Mouse (Mus musculus) induced T-regulatory cell, adult 2 months (primary cell): ENCODE data around the gene Psmb8.
"Not testable (repeated sequence)": the region's sequence is repeated elsewhere in the genome, so short reads cannot be mapped to it uniquely, and the experiment has no call there.

ENCODE experiments used
- DNase-seq: peaks from one replicate; pipeline ENCODE4 v3.0.0-alpha.2; 2012; ENCODE audit warnings: low read depth

Gene Psmb8

GRCm38 (mm10) chr17:34211746-34212365 lies 14.3 kb downstream of the Psmb8 start:
- DNase-seq = peak; percentile 71

- no peak for DNase-seq
These were observed 16.4 kb downstream of the Psmb8 start for GRCm38 (mm10) chr17:34213936-34214335.

- DNase-seq = no peak
These were observed 17.7 kb downstream of the Psmb8 start for GRCm38 (mm10) chr17:34215176-34215575.

- DNase-seq = no peak
These were observed 19.9 kb downstream of the Psmb8 start for GRCm38 (mm10) chr17:34217216-34217928.

- DNase-seq = peak; percentile 50
These were observed 20.5 kb downstream of the Psmb8 start for GRCm38 (mm10) chr17:34217986-34218385.

- peak; percentile 84 for DNase-seq
These were observed 21.2 kb downstream of the Psmb8 start for GRCm38 (mm10) chr17:34218675-34219074.

- peak; percentile 90 for DNase-seq
These were observed 21.6 kb downstream of the Psmb8 start for GRCm38 (mm10) chr17:34219096-34219495.

GRCm38 (mm10) chr17:34219801-34220200 lies 22.3 kb downstream of the Psmb8 start:
- DNase-seq = not testable (repeated sequence)

GRCm38 (mm10) chr17:34220401-34220800 lies 22.9 kb downstream of the Psmb8 start:
- DNase-seq = not testable (repeated sequence)

- DNase-seq = no peak
These were observed 27.3 kb downstream of the Psmb8 start for GRCm38 (mm10) chr17:34224816-34225215.

GRCm38 (mm10) chr17:34225426-34225825 lies 27.9 kb downstream of the Psmb8 start:
- no peak for DNase-seq

GRCm38 (mm10) chr17:34225911-34226310 lies 28.4 kb downstream of the Psmb8 start:
- DNase-seq = not testable (repeated sequence)

- DNase-seq = not testable (repeated sequence)
These were observed 33.5 kb downstream of the Psmb8 start for GRCm38 (mm10) chr17:34230971-34231370.

GRCm38 (mm10) chr17:34232021-34232420 lies 34.5 kb downstream of the Psmb8 start:
- not testable (repeated sequence) for DNase-seq

- DNase-seq = peak; percentile 97
These were observed 37.4 kb downstream of the Psmb8 start for GRCm38 (mm10) chr17:34234926-34235325.

- DNase-seq = no peak
These were observed 39.2 kb downstream of the Psmb8 start for GRCm38 (mm10) chr17:34236691-34237090.

GRCm38 (mm10) chr17:34237741-34238140 lies 40.2 kb downstream of the Psmb8 start:
- DNase-seq = no peak

- peak; percentile 95 for DNase-seq
These were observed 41.2 kb downstream of the Psmb8 start, which contains the start of gene H2-Ob for GRCm38 (mm10) chr17:34238706-34239105. Gene H2-Ob (plus strand): TSS chr17:34238903.

- DNase-seq = peak; percentile 74
These were observed 42.1 kb downstream of the Psmb8 start for GRCm38 (mm10) chr17:34239601-34240041.

- no peak for DNase-seq
These were observed 42.8 kb downstream of the Psmb8 start for GRCm38 (mm10) chr17:34240366-34240765.

GRCm38 (mm10) chr17:34240916-34241315 lies 43.4 kb downstream of the Psmb8 start:
- no peak for DNase-seq

- DNase-seq = no peak
These were observed 47.1 kb downstream of the Psmb8 start for GRCm38 (mm10) chr17:34244656-34245055.

GRCm38 (mm10) chr17:34247047-34247446 lies 49.5 kb downstream of the Psmb8 start:
- no peak for DNase-seq
